Mouse (Mus musculus) kidney, postnatal 25 days (tissue): ENCODE measurements at regions not wholly inside any gene's neighbourhood (a gene's known extent, or its start where the extent isn't known, plus 50 kb on each side); places are given as distances from the start of the nearest gene placed in this dataset.
A peak's percentile ranks its signal among the peaks of the same experiment; 100 is the strongest.
"Not testable (repeated sequence)": the region's sequence is repeated elsewhere in the genome, so short reads cannot be mapped to it uniquely, and the experiment has no call there.

Experiments
- DNase-seq, 2 experiments: peaks; one replicate each; pipeline ENCODE4 v3.0.0; 2021; ENCODE audit warnings: mixed read lengths in 2 of 2

GRCm38 (mm10) chr1:128535537-128536150 lies 56.4 kb downstream of the Cxcr4 start:
- DNase-seq = peak; percentile 3 to 40

GRCm38 (mm10) chr1:128532632-128533031 lies 59.5 kb downstream of the Cxcr4 start:
- no peak for DNase-seq

GRCm38 (mm10) chr1:128529808-128530545 lies 62.1 kb downstream of the Cxcr4 start:
- no peak for DNase-seq

- DNase-seq = no peak
Observed at GRCm38 (mm10) chr1:128519234-128519633, 72.9 kb downstream of the Cxcr4 start.

- no peak for DNase-seq
Observed at GRCm38 (mm10) chr1:128518514-128518913, 73.6 kb downstream of the Cxcr4 start.

GRCm38 (mm10) chr1:128517351-128517750 lies 74.7 kb downstream of the Cxcr4 start:
- DNase-seq = no peak

GRCm38 (mm10) chr1:128514327-128514726 lies 77.8 kb downstream of the Cxcr4 start:
- DNase-seq = no peak

GRCm38 (mm10) chr1:128513911-128514310 lies 78.2 kb downstream of the Cxcr4 start:
- no peak for DNase-seq

- DNase-seq = no peak
Observed at GRCm38 (mm10) chr1:128513153-128513552, 78.9 kb downstream of the Cxcr4 start.

GRCm38 (mm10) chr1:128508816-128509461 lies 83.2 kb downstream of the Cxcr4 start:
- no peak for DNase-seq

- DNase-seq = no peak
Observed at GRCm38 (mm10) chr1:128506551-128507313, 85.4 kb downstream of the Cxcr4 start.

- DNase-seq = no peak
Observed at GRCm38 (mm10) chr1:128504371-128504770, 87.2 kb upstream of the Dars start.

GRCm38 (mm10) chr1:128498042-128498772 lies 81.0 kb upstream of the Dars start:
- DNase-seq = no peak

- DNase-seq = no peak
Observed at GRCm38 (mm10) chr1:128492251-128492650, 75.1 kb upstream of the Dars start.

- not testable (repeated sequence) for DNase-seq
Observed at GRCm38 (mm10) chr1:128487181-128487580, 70.0 kb upstream of the Dars start.

- no peak for DNase-seq
Observed at GRCm38 (mm10) chr1:128478376-128478775, 61.2 kb upstream of the Dars start.

GRCm38 (mm10) chr1:128477653-128478052 lies 60.5 kb upstream of the Dars start:
- no peak for DNase-seq

GRCm38 (mm10) chr1:128472713-128473230 lies 55.6 kb upstream of the Dars start:
- DNase-seq = no peak

GRCm38 (mm10) chr1:128472022-128472712 lies 55.0 kb upstream of the Dars start:
- DNase-seq = peak; percentile 56 to 73

GRCm38 (mm10) chr1:128470786-128471185 lies 53.6 kb upstream of the Dars start:
- no peak for DNase-seq

GRCm38 (mm10) chr1:128469054-128469453 lies 51.9 kb upstream of the Dars start:
- no peak for DNase-seq
